8 mouse cellular contexts compared by ENCODE assay signal in the genomic region with DNA sequence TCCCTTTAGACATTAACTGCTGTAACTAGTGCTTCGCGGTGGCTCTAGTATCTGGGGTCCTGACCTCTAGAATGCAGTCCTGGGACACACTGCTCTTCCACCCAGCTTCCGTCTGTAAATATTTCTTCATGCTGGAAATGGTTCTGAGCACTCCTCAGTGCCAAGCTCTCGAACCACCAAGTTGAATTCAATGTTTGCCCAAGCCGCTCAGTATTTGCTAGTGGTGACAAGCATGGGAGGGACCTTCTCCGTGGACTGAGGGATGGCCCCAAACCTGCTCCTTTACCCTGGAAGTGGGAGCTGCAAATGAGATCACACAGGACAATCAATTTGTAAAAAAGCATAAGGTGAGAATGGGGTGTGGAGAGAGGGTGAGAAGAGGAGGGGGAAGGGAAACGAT.
DNase-seq lines count a peak whose midpoint lies in the region; ATAC-seq and TF ChIP-seq lines count a peak whose summit lies in the region.

No protein-coding gene starts in this region.

- peak; percentile 2; the same call in 1 of the 2 replicates for ATAC-seq in heart, embryonic 15.5 days (replicated peaks; ENCODE audit: insufficient number of reproducible peaks, insufficient read depth, low FRiP score, low read depth)
- ATAC-seq in forebrain, embryonic 13.5 days: no peak; the same call in 1 of the 2 replicates
- ATAC-seq in liver, embryonic 14.5 days (ENCODE audit: insufficient read depth): peak; percentile 34; the same call in 1 of the 2 replicates
- peak; percentile 26; the same call in 1 of the 2 replicates for ATAC-seq in neural tube, embryonic 15.5 days (ENCODE audit: low FRiP score)
- no peak for ATAC-seq in megakaryocyte-erythroid progenitor cell, adult 5-6 weeks (replicated peaks; ENCODE audit: low FRiP score, low TSS enrichment, poor library complexity, severe bottlenecking)

- H3K27ac ChIP-seq in heart, embryonic 15.5 days: peak overlapping the region; percentile 76
- H3K27ac ChIP-seq in forebrain, embryonic 13.5 days: peak overlapping the region; percentile 54
- no peak overlapping the region for H3K27ac ChIP-seq in liver, embryonic 14.5 days
- peak overlapping the region; percentile 67; the same call in 1 of the 2 replicates for H3K27ac ChIP-seq in neural tube, embryonic 15.5 days (replicated peaks)

- H3K4me2 ChIP-seq in heart, embryonic 15.5 days: peak overlapping the region; percentile 51
- peak overlapping the region; percentile 50 for H3K4me2 ChIP-seq in forebrain, embryonic 13.5 days
- peak overlapping the region; percentile 37 for H3K4me2 ChIP-seq in liver, embryonic 14.5 days (ENCODE audit: low read depth)
- H3K4me2 ChIP-seq in neural tube, embryonic 15.5 days: peak overlapping the region; percentile 57

- no peaks in the 10 kb centered on the region for H3K36me3 ChIP-seq in heart, embryonic 15.5 days
- no peaks in the 10 kb centered on the region for H3K36me3 ChIP-seq in forebrain, embryonic 13.5 days (ENCODE audit: poor library complexity, severe bottlenecking)
- no peaks in the 10 kb centered on the region for H3K36me3 ChIP-seq in liver, embryonic 14.5 days (replicated peaks; ENCODE audit: control insufficient read depth, insufficient read depth, low read depth)
- no peaks in the 10 kb centered on the region for H3K36me3 ChIP-seq in neural tube, embryonic 15.5 days

- no peaks in the 10 kb centered on the region for H3K27me3 ChIP-seq in heart, embryonic 15.5 days
- H3K27me3 ChIP-seq in forebrain, embryonic 13.5 days: no peaks in the 10 kb centered on the region
- H3K27me3 ChIP-seq in liver, embryonic 14.5 days (ENCODE audit: control insufficient read depth, insufficient read depth, low read length): no peaks in the 10 kb centered on the region
- H3K27me3 ChIP-seq in neural tube, embryonic 15.5 days (replicated peaks): no peaks in the 10 kb centered on the region

- TF ChIP-seq CTCF in liver, embryonic 14.5 days (IDR thresholded peaks at IDR 0.05; ENCODE audit: low read depth): no peak

- 57% methylated on average over 7 of the region's 7 CpGs for WGBS in heart, embryonic 15.5 days
- 86% methylated on average over 7 of the region's 7 CpGs for WGBS in forebrain, embryonic 13.5 days
- WGBS in liver, embryonic 14.5 days (ENCODE audit: insufficient replicate concordance): 55% methylated on average over 7 of the region's 7 CpGs
- WGBS in neural tube, embryonic 15.5 days: 84% methylated on average over 7 of the region's 7 CpGs

- peak overlapping the region; percentile 21 for H3K4me3 ChIP-seq in heart, embryonic 15.5 days
- no peak overlapping the region for H3K4me3 ChIP-seq in forebrain, embryonic 13.5 days
- H3K4me3 ChIP-seq in liver, embryonic 14.5 days (ENCODE audit: insufficient read depth in 1 of 2, low read depth in 2 of 2, low read length in 2 of 2): no peak overlapping the region
- no peak overlapping the region for H3K4me3 ChIP-seq in neural tube, embryonic 15.5 days (replicated peaks)

- no peak for TF ChIP-seq EP300 in liver, embryonic 14.5 days (IDR thresholded peaks at IDR 0.05; ENCODE audit: low read depth)

- peak overlapping the region; percentile 42 for H3K9ac ChIP-seq in heart, embryonic 15.5 days
- H3K9ac ChIP-seq in forebrain, embryonic 13.5 days: peak overlapping the region; percentile 59; the same call in 1 of the 2 replicates
- H3K9ac ChIP-seq in liver, embryonic 14.5 days (replicated peaks): no peak overlapping the region
- H3K9ac ChIP-seq in neural tube, embryonic 15.5 days (replicated peaks): no peak overlapping the region; the same call in 1 of the 2 replicates

- H3K4me1 ChIP-seq in heart, embryonic 15.5 days (replicated peaks): peaks cover 31% of the 10 kb centered on the region
- peaks cover 11% of the 10 kb centered on the region for H3K4me1 ChIP-seq in forebrain, embryonic 13.5 days
- peaks cover 0 to 10% of the 10 kb centered on the region in 2 experiments; a peak in 2 of 4 replicates for H3K4me1 ChIP-seq in liver, embryonic 14.5 days (replicated peaks; ENCODE audit: control insufficient read depth in 2 of 2, insufficient read depth in 2 of 2, low read length in 1 of 2)
- peaks cover 11% of the 10 kb centered on the region; the same call in 1 of the 2 replicates for H3K4me1 ChIP-seq in neural tube, embryonic 15.5 days

- DNase-seq in heart, adult 11 months: no peak
- DNase-seq in liver, embryonic 14.5 days (ENCODE audit: low read depth in 3 of 3, low spot score in 3 of 3): no peak
- no peak for DNase-seq in thymus, postnatal 10 days (ENCODE audit: low spot score in 2 of 2)
- no peak for DNase-seq in right cerebral cortex, postnatal 25 days

- no peaks in the 10 kb centered on the region for H3K9me3 ChIP-seq in heart, embryonic 15.5 days (replicated peaks)
- H3K9me3 ChIP-seq in forebrain, embryonic 13.5 days (replicated peaks): no peaks in the 10 kb centered on the region
- H3K9me3 ChIP-seq in liver, embryonic 14.5 days (ENCODE audit: control insufficient read depth, low read length): no peaks in the 10 kb centered on the region
- no peaks in the 10 kb centered on the region for H3K9me3 ChIP-seq in neural tube, embryonic 15.5 days (replicated peaks)

Comparison
In these comparisons a context has a peak if more than half of its experiments do, and no peak if none do; other contexts are left out.
1. ATAC-seq: peak in heart, embryonic 15.5 days (single experiment), liver, embryonic 14.5 days (single experiment) and neural tube, embryonic 15.5 days (single experiment); none in forebrain, embryonic 13.5 days (single experiment) and megakaryocyte-erythroid progenitor cell, adult 5-6 weeks (single experiment).
2. H3K9ac ChIP-seq: peak in heart, embryonic 15.5 days (single experiment) and forebrain, embryonic 13.5 days (single experiment); none in liver, embryonic 14.5 days (single experiment) and neural tube, embryonic 15.5 days (single experiment).
3. Peak in every context shown above with its lines, with median percentiles within 50 percentile points of each other: H3K4me2 ChIP-seq.